Comparison of ENCODE assay signal across 10 mouse cellular contexts in the genomic region with DNA sequence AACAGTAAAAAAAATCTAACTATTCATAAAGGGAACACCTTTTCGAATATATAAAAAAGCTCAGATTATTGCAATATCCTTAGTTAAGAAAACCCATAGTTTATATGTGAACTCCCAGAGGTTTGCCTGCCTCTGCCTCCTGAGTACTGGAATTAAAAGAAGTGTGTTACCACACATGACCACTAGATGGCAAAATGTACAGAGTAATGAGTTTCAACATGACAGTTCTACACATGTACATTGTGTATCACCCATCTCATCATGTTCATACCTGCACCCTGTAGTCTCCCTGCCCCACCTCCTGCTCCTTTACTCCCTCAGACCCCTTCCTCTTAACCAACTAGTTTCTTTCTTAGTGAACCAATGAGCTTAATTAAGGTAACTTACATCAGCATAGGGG. TPM values are rescaled to one million over a fixed set of nuclear protein-coding genes. Genes with fewer than 3 reads are reported as not detected.
DNase-seq lines count a peak whose midpoint lies in the region; ATAC-seq lines count a peak whose summit lies in the region.
"Had no signal": no experiment of that assay in that cellular context is flagged by ENCODE, and none has a peak within 500 bp of the region (broad histone marks: within the 10 kb centered on the region; RNA-seq: fewer than 3 reads in every experiment).

No protein-coding gene starts in this region.

- no peak overlapping the region for H3K9ac ChIP-seq in heart, embryonic 12.5 days
- no peak overlapping the region for H3K9ac ChIP-seq in liver, embryonic 16.5 days (ENCODE audit: low read depth, low read length)
- H3K9ac ChIP-seq: liver, embryonic 15.5 days had no signal

- no peak overlapping the region for H3K27ac ChIP-seq in heart, embryonic 12.5 days (ENCODE audit: poor library complexity, severe bottlenecking)
- no peak overlapping the region for H3K27ac ChIP-seq in liver, embryonic 16.5 days (ENCODE audit: low read length)
- H3K27ac ChIP-seq: liver, embryonic 15.5 days had no signal

- no peaks in the 10 kb centered on the region for H3K27me3 ChIP-seq in heart, embryonic 12.5 days (replicated peaks)
- no peaks in the 10 kb centered on the region for H3K27me3 ChIP-seq in liver, embryonic 16.5 days (ENCODE audit: control insufficient read depth, insufficient read depth, low read depth, low read length)
- H3K27me3 ChIP-seq: liver, embryonic 15.5 days had no signal

- H3K4me2 ChIP-seq in heart, embryonic 12.5 days: no peak overlapping the region
- H3K4me2 ChIP-seq in liver, embryonic 16.5 days (ENCODE audit: low read depth, low read length): no peak overlapping the region
- H3K4me2 ChIP-seq: liver, embryonic 15.5 days had no signal

- no peaks in the 10 kb centered on the region for H3K4me1 ChIP-seq in heart, embryonic 12.5 days (replicated peaks)
- peaks cover 3% of the 10 kb centered on the region for H3K4me1 ChIP-seq in liver, embryonic 16.5 days (ENCODE audit: control insufficient read depth, low read depth, low read length)

- H3K4me3 ChIP-seq in heart, embryonic 12.5 days: no peak overlapping the region
- H3K4me3 ChIP-seq in liver, embryonic 16.5 days (ENCODE audit: low read depth, low read length): no peak overlapping the region
- H3K4me3 ChIP-seq: liver, embryonic 15.5 days had no signal

- no peaks in the 10 kb centered on the region for H3K9me3 ChIP-seq in heart, embryonic 12.5 days (replicated peaks)
- no peaks in the 10 kb centered on the region for H3K9me3 ChIP-seq in liver, embryonic 16.5 days (replicated peaks; ENCODE audit: control insufficient read depth, low read length)
- H3K9me3 ChIP-seq: liver, embryonic 15.5 days had no signal

- no peak for ATAC-seq in heart, embryonic 12.5 days (ENCODE audit: insufficient number of reproducible peaks, low FRiP score)
- ATAC-seq in liver, embryonic 16.5 days (ENCODE audit: low read depth): 0 out of 2 replicates have a peak, but pooled peaks have one; percentile 17

- no peaks in the 10 kb centered on the region for H3K36me3 ChIP-seq in heart, embryonic 12.5 days
- H3K36me3 ChIP-seq in liver, embryonic 16.5 days (ENCODE audit: control insufficient read depth, insufficient read depth): peaks cover 4% of the 10 kb centered on the region

- intact Hi-C loops in left cerebral cortex, postnatal 14 days (cut with DNase I): no loop called here

- DNase-seq in heart, adult 8-10 months (ENCODE audit: low spot score): peak; percentile 6
- DNase-seq in A20 (ENCODE audit: low read depth, low spot score) (peak; percentile 43), MN1 (ENCODE audit: low spot score) (peak; percentile 53)
- DNase-seq in left cerebral cortex, adult 11 months (ENCODE audit: low spot score): no peak
- no peak for DNase-seq in left cerebral cortex, postnatal 14 days (ENCODE audit: low spot score in 2 of 2)
- no peak for DNase-seq in spleen, adult 12 weeks (ENCODE audit: low spot score)
- DNase-seq: adrenal gland, postnatal 10 days had no signal

- WGBS in heart, embryonic 12.5 days: 46% methylated on average over 1 of the region's 1 CpGs
- WGBS in liver, embryonic 16.5 days (ENCODE audit: insufficient replicate concordance): 31% methylated on average over 1 of the region's 1 CpGs

RNA-seq across cellular contexts. Expression of a gene that starts 12.0 kb away (rescaled TPM):
- under 1 TPM in 3 of 4 experiments, not detected in 1; 0.06 to 0.26 (median 0.16) TPM for total RNA-seq in heart, adult 8-10 months (2022)
- polyA plus RNA-seq in heart, embryonic 12.5 days (2016; fragmentation: Nextera tagmentation; extraction: Ambion mirVana): 0.17 and 0.26 TPM in 2 replicates
- 48.4 and 49.4 TPM in 2 replicates for polyA plus RNA-seq in liver, embryonic 16.5 days (2015; fragmentation: Nextera tagmentation; extraction: Ambion mirVana)
- not detected for total RNA-seq in left cerebral cortex, postnatal 14 days (2021)

Comparison
In these comparisons a context has a peak if more than half of its experiments do, and no peak if none do; other contexts are left out.
1. DNase-seq: peak in heart, adult 8-10 months (single experiment), A20 (single experiment) and MN1 (single experiment); none in left cerebral cortex, adult 11 months (single experiment), left cerebral cortex, postnatal 14 days (0 of 2) and spleen, adult 12 weeks (single experiment).